Mouse (Mus musculus): Measurements from ENCODE around the gene Dntt.
A peak's percentile ranks its signal among the peaks of the same experiment; 100 is the strongest.

Gene Dntt

DNA sequence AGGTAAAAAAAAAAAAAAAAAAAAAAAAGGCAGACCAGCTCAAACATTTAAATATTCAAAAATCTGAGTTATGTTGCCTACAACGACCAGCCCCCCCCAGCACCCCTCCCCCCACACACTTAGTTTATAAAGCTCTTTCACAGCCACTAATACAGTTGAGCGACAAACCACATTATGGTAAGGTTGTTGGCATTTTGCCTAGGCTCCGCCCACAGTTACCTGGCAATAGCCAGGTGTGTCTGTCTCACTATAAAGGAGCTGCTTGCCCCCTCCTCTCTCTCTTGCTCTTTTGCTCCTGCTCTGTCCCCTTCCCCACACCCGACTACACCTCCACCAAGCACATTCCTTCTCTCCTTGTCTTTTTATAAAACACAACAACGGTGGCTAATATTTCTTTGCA is 17.4 kb upstream of the Dntt start:
- DNase-seq = no peak

- DNase-seq = no peak
Measured at GRCm38 (mm10) chr19:41013591-41013990, 15.5 kb upstream of the Dntt start.

DNA sequence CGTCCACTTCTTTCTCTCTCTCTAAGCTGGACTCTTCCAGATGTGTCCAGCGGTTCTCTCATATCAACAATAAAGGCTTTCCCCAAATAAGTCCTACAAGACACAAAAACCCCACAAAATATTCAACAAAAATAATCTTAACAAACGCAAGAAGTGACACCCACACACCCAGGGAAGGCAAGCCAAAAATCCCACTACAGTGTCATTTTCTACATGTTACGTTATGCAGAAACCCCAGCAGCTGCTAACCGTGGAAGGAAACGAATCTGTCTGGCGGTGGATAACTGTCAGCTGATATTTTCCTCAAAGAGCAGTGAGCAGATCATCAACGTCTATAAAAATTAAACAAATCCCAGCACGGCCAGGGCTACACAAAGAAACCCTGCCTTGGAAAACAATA is 15.1 kb upstream of the Dntt start:
- DNase-seq = no peak

DNA sequence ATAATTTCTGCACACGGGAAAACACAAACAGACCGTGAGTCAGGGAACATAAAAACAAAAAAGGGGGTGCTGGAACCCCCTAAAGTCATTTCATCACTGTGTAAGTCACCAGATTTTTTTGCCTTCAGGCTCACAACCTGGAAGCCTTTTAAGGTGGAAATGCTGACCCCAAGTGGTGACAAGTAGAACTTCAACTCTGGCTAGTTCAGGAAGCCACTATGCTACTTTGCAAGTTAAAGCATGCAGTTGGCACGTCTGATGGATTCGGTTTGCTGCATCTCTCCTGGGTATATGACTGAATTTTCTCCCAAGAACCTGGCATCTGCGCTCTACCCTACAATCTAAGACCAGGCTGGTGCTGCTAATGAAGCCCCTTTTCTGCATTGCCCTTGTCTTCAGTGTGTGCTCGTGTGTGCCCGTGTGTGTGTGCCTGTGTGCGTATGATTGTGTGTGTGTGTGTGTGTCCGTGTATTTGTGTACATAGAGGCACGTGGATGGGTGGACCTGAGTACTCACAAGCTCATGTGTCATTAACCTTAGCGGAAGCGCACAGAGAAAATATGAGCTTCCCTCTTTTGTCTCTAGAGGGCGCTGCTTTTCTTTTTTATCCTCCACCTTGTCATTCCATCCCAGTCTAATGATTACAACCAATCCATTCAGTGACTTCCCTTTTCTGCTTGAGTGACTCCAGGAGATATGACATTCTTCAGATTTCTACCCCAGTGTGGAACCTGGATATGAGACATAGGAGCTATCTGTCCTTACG is 12.9 kb upstream of the Dntt start:
- DNase-seq = peak; percentile 32

DNA sequence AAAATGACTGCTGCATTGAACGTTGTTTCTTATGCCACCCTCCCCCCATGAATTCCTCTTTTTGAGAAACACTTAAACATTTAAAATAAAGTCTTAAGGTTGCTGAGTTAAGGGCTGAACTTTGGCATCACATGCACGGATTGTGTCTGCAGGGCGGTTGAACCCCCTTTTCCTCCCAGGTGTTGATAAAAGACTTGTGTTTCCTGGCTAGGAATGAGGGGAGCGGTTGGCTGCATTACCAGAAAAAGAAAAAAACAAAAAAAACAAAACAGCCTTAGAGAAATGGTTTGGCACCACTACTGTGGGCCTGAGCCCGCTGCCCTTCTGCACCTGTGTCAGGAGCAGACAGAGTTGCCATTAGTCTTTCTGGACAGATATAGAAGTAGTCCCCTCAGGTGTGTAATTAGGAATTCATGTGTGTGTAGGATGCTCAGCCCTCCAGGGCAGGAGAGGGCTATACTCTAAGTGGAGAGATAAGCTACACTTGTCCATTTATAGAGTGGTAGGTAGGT is 9.9 kb upstream of the Dntt start:
- DNase-seq = no peak

DNA sequence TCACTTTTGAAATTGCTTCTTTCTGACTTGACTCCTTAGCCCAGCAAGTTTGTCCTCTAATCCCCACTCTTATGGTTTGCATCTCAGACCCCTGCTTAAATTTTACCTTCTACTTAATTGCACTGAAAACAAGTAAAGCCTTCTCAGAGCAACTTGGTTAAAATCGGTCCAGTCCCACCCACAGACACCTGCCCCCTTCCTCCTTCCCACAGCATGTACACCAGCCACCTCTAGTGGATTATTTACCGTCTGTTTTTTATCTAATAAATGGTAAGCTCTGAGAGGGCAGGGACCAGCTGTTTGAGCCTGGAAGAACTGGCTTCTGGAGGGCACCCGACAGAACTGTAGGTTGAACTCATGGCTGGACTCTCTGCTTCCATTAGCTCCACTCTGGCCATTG is 8.5 kb upstream of the Dntt start:
- DNase-seq = no peak

DNA sequence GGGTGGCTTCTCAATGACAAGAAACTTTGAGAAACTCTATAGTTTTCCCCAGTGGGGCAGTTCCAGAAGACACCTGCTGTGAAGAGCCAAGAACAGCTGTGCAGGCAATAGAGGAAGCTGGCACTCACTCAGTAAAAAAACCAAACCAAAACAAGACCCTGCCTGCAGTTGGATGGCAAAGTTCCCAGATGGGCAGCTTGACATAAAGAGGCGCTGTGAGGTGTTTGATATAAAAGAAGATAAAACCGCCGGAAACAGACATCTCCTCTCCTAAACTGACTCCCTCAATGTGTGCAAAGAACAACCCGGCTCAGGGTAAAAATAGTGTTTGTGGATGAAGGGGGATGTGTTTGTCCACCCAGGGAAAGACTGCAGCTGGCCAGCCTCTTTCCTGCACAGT is 6.8 kb upstream of the Dntt start:
- DNase-seq = peak; percentile 31

DNA sequence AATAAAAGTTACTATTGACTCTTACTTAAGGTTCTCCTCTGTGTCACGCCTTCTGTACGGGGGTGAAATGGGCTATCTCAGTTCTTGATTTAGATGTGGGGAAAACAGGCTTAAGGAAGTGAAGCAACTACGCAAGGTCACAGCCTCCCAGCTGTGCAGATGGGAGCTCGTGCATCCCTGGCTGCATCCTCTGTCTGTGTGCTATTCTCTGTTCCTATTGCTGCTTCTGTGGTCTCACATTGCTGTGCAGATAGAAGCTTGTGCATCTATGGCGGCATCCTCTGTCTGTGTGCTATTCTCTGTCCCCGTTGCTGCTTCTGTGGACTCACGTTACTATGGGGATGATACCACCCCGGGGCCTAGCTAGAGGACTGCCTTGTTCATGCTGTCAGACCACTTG is 2.5 kb upstream of the Dntt start:
- no peak for DNase-seq

DNA sequence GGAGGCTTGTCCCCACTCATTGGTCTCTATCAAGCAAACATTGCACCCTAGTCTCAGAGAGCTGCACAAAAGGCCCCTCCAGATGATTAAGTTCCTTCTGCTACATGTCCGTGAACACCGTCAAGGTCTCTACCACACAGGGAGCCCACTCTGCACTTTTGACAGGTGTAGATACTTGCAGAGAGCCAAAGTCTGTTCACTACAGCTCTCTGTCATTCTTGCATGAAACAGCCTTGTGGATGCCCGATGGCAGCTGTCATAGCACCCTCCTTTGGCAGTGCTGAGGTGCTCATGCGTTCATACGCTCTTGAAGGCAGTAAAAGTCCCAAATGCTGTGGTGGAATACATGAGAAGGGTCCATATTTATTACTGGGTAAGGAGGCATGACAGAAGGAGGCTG is 2.1 kb upstream of the Dntt start:
- no peak for DNase-seq

GRCm38 (mm10) chr19:41027601-41028000 is 1.5 kb upstream of the Dntt start:
- no peak for DNase-seq

GRCm38 (mm10) chr19:41030161-41030560 is 1.1 kb downstream of the Dntt start:
- DNase-seq = no peak

GRCm38 (mm10) chr19:41031009-41031408 is 1.9 kb downstream of the Dntt start:
- no peak for DNase-seq

DNA sequence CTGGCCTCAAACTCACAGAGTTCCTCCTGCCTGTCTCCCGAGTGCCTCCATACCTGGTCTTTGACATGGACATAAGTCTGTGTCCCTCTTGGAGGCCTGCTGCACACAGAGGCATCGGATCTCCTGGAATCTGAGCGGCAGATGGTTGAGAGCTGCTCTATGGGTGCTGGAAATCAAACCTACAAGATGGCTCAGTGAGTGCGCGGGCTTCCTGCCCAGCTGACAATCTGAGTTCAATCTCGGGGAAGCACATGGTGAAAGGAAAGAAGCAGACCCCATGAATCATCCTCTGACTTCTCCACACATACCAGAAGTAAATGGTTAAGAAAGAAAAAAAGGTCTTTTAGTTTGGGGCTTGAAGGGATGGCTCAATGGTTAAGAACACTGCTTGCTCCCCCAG is 2.8 kb downstream of the Dntt start:
- DNase-seq = no peak

DNA sequence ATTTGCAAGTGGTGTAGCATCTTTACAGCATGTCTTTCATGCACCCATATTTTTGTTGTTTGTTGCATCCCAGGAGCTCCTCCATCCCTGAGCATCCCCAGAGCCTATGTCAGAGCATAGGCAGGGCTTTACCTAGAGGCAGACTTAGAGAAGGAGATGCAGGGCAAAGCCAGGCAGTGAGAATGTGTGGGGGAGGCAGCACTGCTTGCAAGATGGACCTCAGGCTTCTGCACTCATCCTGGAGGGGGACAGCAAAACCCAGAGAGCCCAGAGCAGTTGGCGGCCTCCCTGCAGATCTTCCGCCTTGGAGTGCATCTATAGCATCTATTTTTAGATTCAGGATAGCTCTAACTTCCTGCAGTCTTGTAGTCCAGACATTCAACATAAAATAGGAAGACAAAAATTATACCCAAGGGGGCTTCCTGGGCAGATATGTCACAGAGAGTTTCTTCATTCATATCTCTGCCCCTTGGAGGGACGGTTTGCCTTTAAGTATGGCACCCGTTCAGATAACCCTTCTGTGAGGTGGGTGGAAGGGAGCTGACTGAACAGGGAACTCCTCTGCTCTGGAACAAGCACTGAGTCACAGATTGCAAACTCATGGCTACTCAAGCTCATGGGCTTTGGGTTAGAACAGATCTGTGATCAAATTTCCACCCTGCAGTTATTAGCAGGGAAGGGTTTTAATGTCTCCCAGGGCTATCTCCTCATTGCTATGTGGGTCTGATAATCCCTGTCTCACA is 6.9 kb downstream of the Dntt start:
- DNase-seq = no peak

DNA sequence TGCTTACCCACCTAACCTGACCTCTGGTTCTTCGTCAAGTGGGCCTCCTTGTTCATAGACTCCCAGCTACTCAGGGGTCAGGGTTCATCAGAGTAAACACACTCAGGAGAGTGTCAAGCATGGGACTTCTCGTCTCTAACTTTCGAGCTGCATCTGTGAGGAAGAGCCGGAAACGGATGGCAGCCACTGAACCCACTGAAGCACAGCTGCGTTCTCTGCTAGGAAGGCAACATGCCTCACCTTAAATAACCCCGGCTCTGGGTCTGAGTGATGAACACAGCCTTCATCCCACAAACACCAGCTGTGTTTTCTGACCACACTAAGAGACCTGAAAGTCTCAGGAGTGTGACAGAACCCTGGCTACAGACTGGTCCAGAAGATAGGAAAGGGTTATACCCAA is 10.0 kb downstream of the Dntt start:
- DNase-seq = no peak

GRCm38 (mm10) chr19:41045091-41045770 is 16.2 kb downstream of the Dntt start:
- DNase-seq = no peak

DNA sequence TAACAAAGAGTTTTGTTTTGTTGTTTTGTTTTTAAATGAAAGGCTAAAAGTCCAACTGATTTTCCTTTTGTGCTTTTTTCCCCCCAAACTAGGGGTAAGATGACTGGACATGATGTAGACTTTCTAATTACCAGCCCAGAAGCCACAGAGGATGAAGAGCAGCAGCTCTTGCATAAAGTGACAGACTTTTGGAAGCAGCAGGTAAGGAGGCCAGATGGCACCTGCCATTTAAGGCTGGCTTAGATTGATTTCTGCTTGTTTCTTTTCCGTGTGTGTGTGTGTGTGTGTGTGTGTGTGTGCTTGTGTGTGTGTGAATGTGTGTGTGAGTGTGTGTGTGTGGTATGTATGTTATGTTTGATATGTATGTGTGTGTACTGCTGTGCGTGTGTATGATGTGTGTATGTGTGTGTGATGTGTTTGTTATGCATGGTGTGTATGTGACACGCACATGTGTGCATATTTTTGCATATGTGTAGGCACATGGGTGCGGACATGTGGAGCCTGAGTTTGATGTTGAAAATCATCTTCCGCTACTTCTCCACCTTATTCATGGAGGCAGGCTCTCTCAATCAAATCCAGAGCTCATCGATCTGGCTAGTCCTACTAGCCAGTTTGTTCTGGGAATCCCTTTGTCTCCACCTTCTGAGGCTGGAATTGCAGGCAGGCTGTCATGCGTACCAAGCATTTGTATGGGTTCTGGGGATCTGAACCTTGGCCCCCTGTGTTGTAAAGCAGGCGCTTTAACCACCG is 18.5 kb downstream of the Dntt start:
- DNase-seq = no peak

GRCm38 (mm10) chr19:41048187-41048559 is 19.1 kb downstream of the Dntt start:
- DNase-seq = no peak

DNA sequence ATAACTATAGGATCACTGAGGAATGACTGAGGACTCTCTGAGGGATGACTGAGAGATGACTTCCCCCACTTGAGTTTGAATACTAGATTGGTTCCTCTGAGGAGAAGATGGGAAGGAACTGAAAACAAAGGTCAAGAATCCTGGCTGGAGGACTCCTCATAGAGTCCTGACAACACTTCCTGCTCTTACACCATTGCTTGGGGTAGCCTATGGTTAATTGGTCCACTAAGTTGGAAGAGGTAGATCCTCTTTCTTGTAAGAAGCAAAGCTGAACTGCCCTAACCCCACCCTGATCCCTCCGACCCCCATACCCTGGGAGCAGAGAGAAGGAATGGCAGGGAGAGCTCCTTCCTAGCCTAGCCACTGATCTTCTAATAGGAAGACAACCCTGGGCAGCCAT is 22.6 kb downstream of the Dntt start:
- no peak for DNase-seq

DNA sequence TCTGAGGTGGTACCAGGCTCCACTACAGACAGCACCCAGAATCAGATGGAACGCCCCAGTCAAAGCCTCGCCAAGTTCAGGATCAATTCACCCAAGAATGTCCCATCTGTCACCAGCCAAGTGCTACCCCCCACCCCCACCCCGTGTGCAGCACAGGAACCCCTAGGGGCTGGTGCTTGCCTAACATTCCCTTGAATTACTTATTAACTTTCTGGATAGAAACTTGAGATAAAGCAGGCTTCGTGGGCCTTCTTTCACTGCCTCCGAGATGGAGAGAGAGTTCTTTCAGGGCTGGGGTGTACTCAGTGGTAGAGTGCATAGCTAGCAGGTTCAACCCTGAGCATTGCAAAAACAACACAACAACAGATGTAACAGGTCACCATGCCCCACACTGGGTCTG is 23.2 kb downstream of the Dntt start:
- DNase-seq = no peak

- no peak for DNase-seq
Measured at GRCm38 (mm10) chr19:41053530-41053929, 24.5 kb downstream of the Dntt start.

- DNase-seq = no peak
Measured at GRCm38 (mm10) chr19:41054702-41055101, 25.6 kb downstream of the Dntt start.

GRCm38 (mm10) chr19:41071500-41071899 is 42.4 kb downstream of the Dntt start:
- DNase-seq = peak; percentile 97

Data from right cerebral cortex, postnatal 14 days (tissue).